Mouse (Mus musculus) E14TG2a.4 (cell line): ENCODE results near the gene Rpa1.

Experiments used
- CTCF ChIP-seq: conservative IDR thresholded peaks from 2 replicates; pipeline ENCODE4 v1.5.1; 2014; ENCODE audit warnings: low read length
- NANOG ChIP-seq: IDR thresholded peaks from 2 replicates; pipeline ENCODE4 v1.6.1; 2014; ENCODE audit warnings: borderline replicate concordance, low read length, mixed read lengths
- POU5F1 ChIP-seq: IDR thresholded peaks from 2 replicates; pipeline ENCODE4 v1.6.1; 2014; ENCODE audit warnings: low read length, borderline replicate concordance

DNA sequence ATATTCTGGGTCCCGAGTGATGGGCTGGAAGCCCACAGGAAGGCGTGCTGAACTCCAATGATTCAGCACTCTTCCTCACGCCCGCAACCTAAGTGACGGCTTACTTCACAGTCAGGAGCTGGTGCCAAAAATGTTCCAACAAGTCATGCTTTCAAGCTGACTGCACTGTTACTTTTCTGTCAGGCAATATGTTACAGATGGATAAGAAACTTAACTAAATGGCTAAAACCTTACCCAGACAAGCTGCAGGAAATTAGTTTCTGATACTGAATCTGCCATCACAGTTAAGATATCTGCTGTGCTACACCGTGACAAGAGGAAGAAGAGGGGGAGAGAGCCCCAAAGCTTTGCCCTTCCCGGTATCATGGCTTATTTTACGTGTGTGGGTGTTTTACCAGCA is 34.3 kb downstream of the Rpa1 start:
- TF ChIP-seq NANOG (no peak), CTCF (no peak), POU5F1 (no peak)
